Mouse (Mus musculus) kidney, adult 2 months (tissue): ENCODE measurements around the gene Aox1.

Experiments
- CTCF ChIP-seq: fragments of 200-500 bp; conservative IDR thresholded peaks from 2 replicates; pipeline ENCODE4 v1.5.1; 2011; ENCODE audit warnings: low read depth, mild to moderate bottlenecking, control low read depth, low read length, moderate library complexity, mixed read lengths; ENCODE audit not compliant: insufficient read depth, insufficient read length
- POLR2A ChIP-seq: fragments of 200-500 bp; IDR thresholded peaks from one replicate; pipeline ENCODE4 v1.6.1; 2011; ENCODE audit warnings: low read depth, low read length, control low read depth

DNA sequence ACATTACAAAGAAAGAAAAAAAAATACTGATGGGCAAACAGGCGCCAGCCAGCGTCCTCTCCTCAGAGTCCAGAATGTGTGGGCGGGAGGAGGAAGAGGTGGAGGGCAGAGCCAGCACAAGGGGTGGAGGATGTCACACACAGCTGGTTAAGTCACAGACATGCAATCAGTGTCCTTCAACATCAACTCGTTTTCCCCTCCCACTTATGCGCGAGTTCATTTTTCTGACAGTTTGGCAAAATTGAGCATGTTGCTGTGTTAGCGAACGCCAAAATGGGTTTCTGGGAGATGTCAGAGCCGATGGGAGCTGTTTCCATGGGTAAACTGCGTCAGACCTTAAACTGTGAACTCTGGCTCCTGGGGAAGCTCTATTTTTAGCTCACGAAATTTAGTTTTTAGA, 27.2 kb downstream of the Aox1 start:
- TF ChIP-seq CTCF (no peak), POLR2A (no peak)
